Mouse (Mus musculus): ENCODE data around the gene Slc34a1. TPM values are rescaled to one million over a fixed set of nuclear protein-coding genes. Genes with fewer than 3 reads are reported as not detected.

The Slc34a1 gene
- total and polyA plus RNA-seq, 2 experiments = 0.04 TPM; not detected in 1

GRCm38 (mm10) chr13:55465184-55465583 lies 67.2 kb downstream of the Slc34a1 start:
- H3K27ac ChIP-seq (replicated peaks; ENCODE audit: insufficient read depth, low read depth, low read length) = no peak overlapping the region
- no peaks in the 10 kb centered on the region for H3K79me2 ChIP-seq (ENCODE audit: control insufficient read depth, insufficient read depth, low read length)
- no peak overlapping the region for H3K9ac ChIP-seq (ENCODE audit: low read depth, low read length)
- WGBS = 60% methylated on average over 3 of the region's 3 CpGs
- no peak for DNase-seq (ENCODE audit: extremely low read depth, low read depth, low spot score)
- TF ChIP-seq POLR2A (IDR thresholded peaks at IDR 0.05; ENCODE audit: extremely low read depth, insufficient read depth, low read length) = no peak
- no peak for TF ChIP-seq CTCF (IDR thresholded peaks at IDR 0.05; ENCODE audit: low read depth, low read length)
- H3K4me3 ChIP-seq (ENCODE audit: insufficient read depth, low read depth, low read length) = no peak overlapping the region
- no peaks in the 10 kb centered on the region for H3K4me1 ChIP-seq (ENCODE audit: control insufficient read depth, insufficient read depth, low read length)
- H3K36me3 ChIP-seq (ENCODE audit: control insufficient read depth, insufficient read depth, low read length) = no peaks in the 10 kb centered on the region
- peaks cover 5% of the 10 kb centered on the region; the same call in 1 of the 2 replicates for H3K27me3 ChIP-seq (ENCODE audit: control insufficient read depth, insufficient read depth, low read length)

Other genes with a start within 250 kb of the Slc34a1 start
- 6.6 and 16.9 TPM in 2 replicates for gene Fgfr4, start 245.5 kb upstream of the Slc34a1 start, total RNA-seq (2014; rRNA removed)
- 49.9 and 52.4 TPM in 2 replicates for gene Fgfr4, start 245.5 kb upstream of the Slc34a1 start, polyA plus RNA-seq (2012; rRNA removed)
- gene Nsd1, start 188.4 kb upstream of the Slc34a1 start, total RNA-seq (2014; rRNA removed) = 45.4 TPM in 2 replicates
- 8.0 and 8.9 TPM in 2 replicates for gene Nsd1, start 188.4 kb upstream of the Slc34a1 start, polyA plus RNA-seq (2012; rRNA removed)
- 96.3 and 115 TPM in 2 replicates for gene Prelid1, start 77.7 kb upstream of the Slc34a1 start, total RNA-seq (2014; rRNA removed)
- gene Prelid1, start 77.7 kb upstream of the Slc34a1 start, polyA plus RNA-seq (2012; rRNA removed) = 378 and 383 TPM in 2 replicates
- 32.7 and 33.6 TPM in 2 replicates for gene Rab24, start 76.2 kb upstream of the Slc34a1 start, total RNA-seq (2014; rRNA removed)
- gene Rab24, start 76.2 kb upstream of the Slc34a1 start, polyA plus RNA-seq (2012; rRNA removed) = 50.2 and 56.0 TPM in 2 replicates
- gene Mxd3, start 68.4 kb upstream of the Slc34a1 start, total RNA-seq (2014; rRNA removed) = 0.13 TPM in 1 of 2 replicates, not detected in the other
- 0.21 and 0.27 TPM in 2 replicates for gene Mxd3, start 68.4 kb upstream of the Slc34a1 start, polyA plus RNA-seq (2012; rRNA removed)
- 112 and 127 TPM in 2 replicates for gene Lman2, start 35.4 kb upstream of the Slc34a1 start, total RNA-seq (2014; rRNA removed)
- 136 and 143 TPM in 2 replicates for gene Lman2, start 35.4 kb upstream of the Slc34a1 start, polyA plus RNA-seq (2012; rRNA removed)
- 0.28 and 0.34 TPM in 2 replicates for gene Rgs14, start 28.5 kb upstream of the Slc34a1 start, total RNA-seq (2014; rRNA removed)
- gene Rgs14, start 28.5 kb upstream of the Slc34a1 start, polyA plus RNA-seq (2012; rRNA removed) = 0.45 and 0.70 TPM in 2 replicates
- gene Pfn3, start 17.0 kb downstream of the Slc34a1 start, total RNA-seq (2014; rRNA removed) = not detected in 2 replicates
- not detected in 2 replicates for gene Pfn3, start 17.0 kb downstream of the Slc34a1 start, polyA plus RNA-seq (2012; rRNA removed)
- 391 and 453 TPM in 2 replicates for gene F12, start 28.6 kb downstream of the Slc34a1 start, total RNA-seq (2014; rRNA removed)
- 621 and 798 TPM in 2 replicates for gene F12, start 28.6 kb downstream of the Slc34a1 start, polyA plus RNA-seq (2012; rRNA removed)
- 8.8 and 13.6 TPM in 2 replicates for gene Grk6, start 46.9 kb downstream of the Slc34a1 start, total RNA-seq (2014; rRNA removed)
- 12.4 and 14.3 TPM in 2 replicates for gene Grk6, start 46.9 kb downstream of the Slc34a1 start, polyA plus RNA-seq (2012; rRNA removed)
- gene Prr7, start 66.1 kb downstream of the Slc34a1 start, total RNA-seq (2014; rRNA removed) = not detected in 2 replicates
- gene Prr7, start 66.1 kb downstream of the Slc34a1 start, polyA plus RNA-seq (2012; rRNA removed) = 0.31 and 0.44 TPM in 2 replicates
- gene Dbn1, start 89.9 kb downstream of the Slc34a1 start, total RNA-seq (2014; rRNA removed) = 0.65 and 0.81 TPM in 2 replicates
- 2.1 and 2.3 TPM in 2 replicates for gene Dbn1, start 89.9 kb downstream of the Slc34a1 start, polyA plus RNA-seq (2012; rRNA removed)
- gene Pdlim7, start 115.5 kb downstream of the Slc34a1 start, total RNA-seq (2014; rRNA removed) = 3.6 and 6.4 TPM in 2 replicates
- gene Pdlim7, start 115.5 kb downstream of the Slc34a1 start, polyA plus RNA-seq (2012; rRNA removed) = 6.7 and 10.2 TPM in 2 replicates
- 0.46 and 0.94 TPM in 2 replicates for gene Dok3, start 131.1 kb downstream of the Slc34a1 start, total RNA-seq (2014; rRNA removed)
- 2.5 and 5.2 TPM in 2 replicates for gene Dok3, start 131.1 kb downstream of the Slc34a1 start, polyA plus RNA-seq (2012; rRNA removed)
- 30.1 and 35.4 TPM in 2 replicates for gene Ddx41, start 138.5 kb downstream of the Slc34a1 start, total RNA-seq (2014; rRNA removed)
- gene Ddx41, start 138.5 kb downstream of the Slc34a1 start, polyA plus RNA-seq (2012; rRNA removed) = 38.8 and 39.9 TPM in 2 replicates
- gene Fam193b, start 172.9 kb downstream of the Slc34a1 start, total RNA-seq (2014; rRNA removed) = 11.1 and 11.7 TPM in 2 replicates
- 39.9 and 67.8 TPM in 2 replicates for gene Fam193b, start 172.9 kb downstream of the Slc34a1 start, polyA plus RNA-seq (2012; rRNA removed)
- 45.2 and 45.5 TPM in 2 replicates for gene Tmed9, start 175.5 kb downstream of the Slc34a1 start, total RNA-seq (2014; rRNA removed)
- 45.5 and 62.2 TPM in 2 replicates for gene Tmed9, start 175.5 kb downstream of the Slc34a1 start, polyA plus RNA-seq (2012; rRNA removed)
- 7.9 and 9.2 TPM in 2 replicates for gene B4galt7, start 201.7 kb downstream of the Slc34a1 start, total RNA-seq (2014; rRNA removed)
- 12.3 and 14.8 TPM in 2 replicates for gene B4galt7, start 201.7 kb downstream of the Slc34a1 start, polyA plus RNA-seq (2012; rRNA removed)
- 27.1 and 33.4 TPM in 2 replicates for gene Caml, start 224.8 kb downstream of the Slc34a1 start, total RNA-seq (2014; rRNA removed)
- 13.4 and 14.6 TPM in 2 replicates for gene Caml, start 224.8 kb downstream of the Slc34a1 start, polyA plus RNA-seq (2012; rRNA removed)
- 14.6 and 18.6 TPM in 2 replicates for gene Ddx46, start 236.8 kb downstream of the Slc34a1 start, total RNA-seq (2014; rRNA removed)
- 5.5 and 6.8 TPM in 2 replicates for gene Ddx46, start 236.8 kb downstream of the Slc34a1 start, polyA plus RNA-seq (2012; rRNA removed)

Data from liver, adult 2 months (tissue).